ENCODE assay signal across 16 mouse cellular contexts in genomic region chrX:155365095-155365494, GRCm38 (mm10). TPM values are rescaled to one million over a fixed set of nuclear protein-coding genes. Genes with fewer than 3 reads are reported as not detected.
DNase-seq lines count a peak whose midpoint lies in the region; ATAC-seq and TF ChIP-seq lines count a peak whose summit lies in the region.
"Had no signal": no experiment of that assay in that cellular context is flagged by ENCODE, and none has a peak within 500 bp of the region (broad histone marks: within the 10 kb centered on the region; RNA-seq: fewer than 3 reads in every experiment).

No protein-coding gene starts in this region.

- peak; percentile 59 for ATAC-seq in frontal cortex, adult (ENCODE audit: low TSS enrichment)
- ATAC-seq: forebrain, embryonic 14.5 days; forebrain, embryonic 16.5 days had no signal

- no peak for TF ChIP-seq POLR2A in brain, embryonic 14.5 days (IDR thresholded peaks at IDR 0.05; ENCODE audit: borderline replicate concordance, extremely low read depth, insufficient read depth, insufficient read length, poor library complexity, severe bottlenecking)

- intact Hi-C loops in gastrocnemius, postnatal 14 days (cut with DNase I; ENCODE audit: low total_unique reads), result no loop called here

- DNase-seq in frontal cortex, postnatal 25 days (ENCODE audit: low spot score in 2 of 2), result no peak
- peak; percentile 69 for DNase-seq in brain, adult 2 months (ENCODE audit: low read depth, low spot score)
- peak; percentile 1 for DNase-seq in brain, embryonic 14.5 days (ENCODE audit: low read depth)
- DNase-seq in gastrocnemius, postnatal 14 days, result no peak
- no peak for DNase-seq in spleen, postnatal 4 days (ENCODE audit: low spot score in 2 of 2)
- DNase-seq: adrenal gland, adult 2 months; adrenal gland, postnatal 10 days; adrenal gland, postnatal 25 days; cerebellum, adult 11 months; cerebellum, adult 18-20 months; cerebellum, adult 8-10 months; cerebellum, postnatal 36 days; embryo, embryonic 11 days had no signal

- TF ChIP-seq CTCF in brain, embryonic 14.5 days (IDR thresholded peaks at IDR 0.05; ENCODE audit: borderline replicate concordance, extremely low read depth, insufficient read depth, insufficient read length), result no peak

RNA-seq across cellular contexts. Expression of gene Prdx4, which starts 24.5 kb away (rescaled TPM):
- 69.0 and 74.2 TPM in 2 replicates for polyA plus RNA-seq in brain, embryonic 14.5 days (2012; rRNA removed)
- 10 to 100 TPM; 22.8 to 24.3 TPM for total RNA-seq in gastrocnemius, postnatal 14 days (2021)

Comparison
In these comparisons a context has a peak if more than half of its experiments do, and no peak if none do; other contexts are left out.
1. DNase-seq: peak in brain, adult 2 months (single experiment) and brain, embryonic 14.5 days (single experiment); none in frontal cortex, postnatal 25 days (0 of 2), gastrocnemius, postnatal 14 days (single experiment) and spleen, postnatal 4 days (0 of 2).